Mouse (Mus musculus) kidney, postnatal 25 days (tissue): Measurements from ENCODE around the gene Vmn2r53.
"Not testable (repeated sequence)": the region's sequence is repeated elsewhere in the genome, so short reads cannot be mapped to it uniquely, and the experiment has no call there.

Experiments
- DNase-seq, 2 experiments: peaks; one replicate each; pipeline ENCODE4 v3.0.0; 2021; ENCODE audit warnings: mixed read lengths in 2 of 2

Gene Vmn2r53

GRCm38 (mm10) chr7:12608688-12609087, at the start of gene Vmn2r53:
Gene Vmn2r53 (minus strand): TSS chr7:12608788.
- no peak for DNase-seq

GRCm38 (mm10) chr7:12640219-12640618, 31.6 kb upstream of the Vmn2r53 start, which contains the start of gene Vmn2r54:
Gene Vmn2r54 (minus strand): TSS chr7:12640319.
- DNase-seq: not testable (repeated sequence)
